Mouse (Mus musculus) embryonic fibroblast, embryonic 13.5 days (primary cell): Measurements from ENCODE around the gene Tsc2.

Source experiments
- CTCF ChIP-seq: IDR thresholded peaks from 2 replicates; pipeline ENCODE4 v1.5.1; 2011; ENCODE audit warnings: mild to moderate bottlenecking, control low read depth, low read length, moderate library complexity, borderline replicate concordance; ENCODE audit not compliant: insufficient read depth
- POLR2A ChIP-seq: IDR thresholded peaks from 2 replicates; pipeline ENCODE4 v1.6.1; 2011; ENCODE audit warnings: low read depth, mild to moderate bottlenecking, control low read depth, low read length, moderate library complexity

- TF ChIP-seq CTCF (peak; percentile 54; the same call in 1 of the 2 replicates), POLR2A (no peak)
Observed at GRCm38 (mm10) chr17:24667416-24667815, 35.0 kb upstream of the Tsc2 start.
